Mouse (Mus musculus): Measurements from ENCODE around the gene Ppp1cb. TPM values are rescaled to one million over a fixed set of nuclear protein-coding genes. Genes with fewer than 3 reads are reported as not detected.

Ppp1cb gene
- total RNA-seq, 2 experiments from 2014 or later, result 365 to 391 TPM

DNA sequence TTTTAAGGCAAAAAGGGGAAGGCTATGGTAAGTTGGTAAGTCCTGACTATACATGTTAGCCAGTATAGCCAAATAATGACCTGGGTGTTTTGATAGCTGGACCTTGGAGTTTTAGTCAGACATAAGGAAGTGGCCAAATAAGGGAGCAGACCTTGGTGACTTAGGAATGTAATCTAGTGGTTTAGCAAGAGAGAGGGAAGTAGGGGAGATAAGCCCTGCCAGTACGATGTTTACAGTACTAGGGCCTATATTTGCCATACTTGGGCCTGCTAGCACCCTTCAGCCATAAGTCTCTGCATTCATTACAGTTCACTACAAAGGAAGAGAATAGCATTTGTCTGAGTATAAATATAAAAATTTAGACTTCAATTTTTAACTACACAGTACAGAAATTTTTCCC, 106.1 kb downstream of the Ppp1cb start:
- intact Hi-C loops (cut with DNase I), result no loop called here
- no peak for DNase-seq (ENCODE audit: extremely low spot score in 1 of 2, low spot score in 2 of 2)

Other genes with a start within 250 kb of the Ppp1cb start
- 1 to 10 TPM; 1.8 to 5.2 TPM for gene Plb1, start 226.1 kb upstream of the Ppp1cb start, total RNA-seq (2021)
- 10 to 100 TPM; 14.8 to 17.2 TPM for gene Yes1, start 152.3 kb downstream of the Ppp1cb start, total RNA-seq (2021)